ENCODE assay signal across 21 mouse cellular contexts in genomic region chr16:95289375-95289774, GRCm38 (mm10). TPM values are rescaled to one million over a fixed set of nuclear protein-coding genes. Genes with fewer than 3 reads are reported as not detected.
DNase-seq lines count a peak whose midpoint lies in the region; ATAC-seq lines count a peak whose summit lies in the region.
"Had no signal": no experiment of that assay in that cellular context is flagged by ENCODE, and none has a peak within 500 bp of the region (broad histone marks: within the 10 kb centered on the region; RNA-seq: fewer than 3 reads in every experiment).

No protein-coding gene starts in this region.

- H3K4me3 ChIP-seq in kidney, embryonic 15.5 days (replicated peaks): no peak overlapping the region
- H3K4me3 ChIP-seq in intestine, embryonic 16.5 days (ENCODE audit: low read length): no peak overlapping the region
- H3K4me3 ChIP-seq: embryonic facial prominence, embryonic 15.5 days; erythroblast, embryonic 14.5 days; forebrain, embryonic 10.5 days; gastrocnemius, adult 2 months; hindbrain, embryonic 15.5 days had no signal

- no peaks in the 10 kb centered on the region for H3K9me3 ChIP-seq in kidney, embryonic 15.5 days (replicated peaks)
- H3K9me3 ChIP-seq in intestine, embryonic 16.5 days (ENCODE audit: control insufficient read depth, low read length): no peaks in the 10 kb centered on the region
- H3K9me3 ChIP-seq: embryonic facial prominence, embryonic 15.5 days; forebrain, embryonic 10.5 days; hindbrain, embryonic 15.5 days had no signal

- no peak for ATAC-seq in kidney, embryonic 15.5 days (replicated peaks; ENCODE audit: low FRiP score)
- peak; percentile 29 to 63; a peak in 2 of 4 replicates for ATAC-seq in hematopoietic stem cell, adult 5-6 weeks (replicated peaks in 1 of 2; ENCODE audit: insufficient read depth in 1 of 2, low FRiP score in 2 of 2, low TSS enrichment in 1 of 2, low read depth in 1 of 2, poor library complexity in 2 of 2, severe bottlenecking in 2 of 2)
- ATAC-seq in intestine, embryonic 16.5 days: no peak
- ATAC-seq: forebrain, embryonic 14.5 days had no signal

- 0 out of 2 replicates have a peak overlapping the region, but pooled peaks have one; percentile 15 for H3K27ac ChIP-seq in kidney, embryonic 15.5 days
- H3K27ac ChIP-seq in intestine, embryonic 16.5 days (ENCODE audit: low read length): no peak overlapping the region
- H3K27ac ChIP-seq: embryonic facial prominence, embryonic 15.5 days; forebrain, embryonic 10.5 days; gastrocnemius, adult 2 months; hindbrain, embryonic 15.5 days had no signal

- H3K4me2 ChIP-seq in kidney, embryonic 15.5 days: no peak overlapping the region
- no peak overlapping the region for H3K4me2 ChIP-seq in intestine, embryonic 16.5 days (ENCODE audit: low read depth, low read length)
- H3K4me2 ChIP-seq: embryonic facial prominence, embryonic 15.5 days; hindbrain, embryonic 15.5 days had no signal

- no peaks in the 10 kb centered on the region for H3K27me3 ChIP-seq in kidney, embryonic 15.5 days
- no peaks in the 10 kb centered on the region for H3K27me3 ChIP-seq in intestine, embryonic 16.5 days (replicated peaks; ENCODE audit: control insufficient read depth, insufficient read depth, low read length)
- H3K27me3 ChIP-seq: embryonic facial prominence, embryonic 15.5 days; hindbrain, embryonic 15.5 days had no signal

- H3K4me1 ChIP-seq in kidney, embryonic 15.5 days: peaks cover 20% of the 10 kb centered on the region
- H3K4me1 ChIP-seq in intestine, embryonic 16.5 days (ENCODE audit: control insufficient read depth, insufficient read depth, low read length): 0 out of 2 replicates have a peak, but pooled peaks cover 2% of the 10 kb centered on the region

- 89% methylated on average over 3 of the region's 3 CpGs for WGBS in kidney, embryonic 15.5 days
- WGBS in intestine, embryonic 16.5 days: 66% methylated on average over 3 of the region's 3 CpGs

- H3K9ac ChIP-seq in kidney, embryonic 15.5 days: no peak overlapping the region
- no peak overlapping the region for H3K9ac ChIP-seq in intestine, embryonic 16.5 days (ENCODE audit: low read depth, low read length)
- H3K9ac ChIP-seq: embryonic facial prominence, embryonic 15.5 days; hindbrain, embryonic 15.5 days had no signal

- no peaks in the 10 kb centered on the region for H3K36me3 ChIP-seq in kidney, embryonic 15.5 days
- no peaks in the 10 kb centered on the region for H3K36me3 ChIP-seq in intestine, embryonic 16.5 days (ENCODE audit: control insufficient read depth, insufficient read depth, low read length)
- H3K36me3 ChIP-seq: embryonic facial prominence, embryonic 15.5 days; forebrain, embryonic 10.5 days; hindbrain, embryonic 15.5 days had no signal

- DNase-seq in heart, adult 11 months: peak; percentile 55
- no peak for DNase-seq in heart, adult 18-20 months
- no peak for DNase-seq in kidney, adult 11 months
- peak; percentile 49 for DNase-seq in 416B (ENCODE audit: low read depth)
- no peak for DNase-seq in adrenal gland, postnatal 4 days (ENCODE audit: low spot score in 2 of 2)
- DNase-seq: adrenal gland, postnatal 14 days; cerebellum, adult 2 months; cerebellum, postnatal 10 days; embryo, embryonic 11 days; gastrocnemius, adult 2 months; gastrocnemius, postnatal 25 days; heart, postnatal 10 days had no signal

RNA-seq across cellular contexts. Expression of gene Kcnj15, which starts 32.0 kb away (rescaled TPM):
- 1 to 10 TPM; 1.1 to 1.4 TPM for total RNA-seq in heart, adult 18-20 months (2021)
- 2.4 and 2.7 TPM in 2 replicates for polyA plus RNA-seq in kidney, embryonic 15.5 days (2015; fragmentation: Nextera tagmentation; extraction: Ambion mirVana)
- not detected in 2 replicates for total RNA-seq in hematopoietic stem cell, adult 5-6 weeks (2017)
- polyA plus RNA-seq in intestine, embryonic 16.5 days (2015; fragmentation: Nextera tagmentation; extraction: Ambion mirVana): 0.26 and 0.27 TPM in 2 replicates
- 1 to 10 TPM in 1 of 2 experiments, under 1 TPM in 1; 0.73 to 9.8 TPM for total RNA-seq in adrenal gland, postnatal 4 days (2021)
- total RNA-seq: MEL had no signal
- polyA plus RNA-seq: cerebellum, adult 2 months had no signal

Comparison
In these comparisons a context has a peak if more than half of its experiments do, and no peak if none do; other contexts are left out.
1. DNase-seq: peak in heart, adult 11 months (single experiment) and 416B (single experiment); none in heart, adult 18-20 months (0 of 2), kidney, adult 11 months (single experiment) and adrenal gland, postnatal 4 days (0 of 2).
2. ATAC-seq: peak in hematopoietic stem cell, adult 5-6 weeks (2 of 2); none in kidney, embryonic 15.5 days (single experiment) and intestine, embryonic 16.5 days (single experiment).